Mouse (Mus musculus): Measurements from ENCODE around the gene Ccl7.

DNA sequence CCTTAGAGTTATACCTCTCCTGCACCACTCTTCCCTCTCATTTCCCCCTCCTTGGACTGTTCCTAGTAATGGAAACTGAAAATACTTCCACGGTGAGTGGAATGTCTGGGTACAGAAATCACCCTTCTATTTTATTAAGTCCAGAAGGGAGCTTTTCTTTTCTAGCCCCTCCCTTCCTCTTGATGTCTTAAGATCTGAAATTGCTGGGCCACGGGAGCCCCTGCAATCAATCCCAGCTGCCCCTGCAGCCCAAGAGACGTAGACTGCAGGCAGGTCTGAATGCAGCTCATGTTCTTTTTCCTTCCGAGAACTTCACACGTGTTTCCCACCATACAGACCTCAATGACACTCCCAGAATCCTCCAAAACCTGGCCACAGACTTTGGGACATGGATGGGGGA lies 44.9 kb upstream of the Ccl7 start:
- TF ChIP-seq CTCF (IDR thresholded peaks at IDR 0.05; ENCODE audit: control insufficient read depth, insufficient read depth, insufficient replicate concordance, low read depth, low read length) (no peak), POLR2A (IDR thresholded peaks at IDR 0.05; ENCODE audit: control insufficient read depth, low read depth, low read length) (no peak)
